Mouse (Mus musculus) neural tube, embryonic 13.5 days (tissue): ENCODE measurements at regions not wholly inside any gene's neighbourhood (a gene's known extent, or its start where the extent isn't known, plus 50 kb on each side); places are given as distances from the start of the nearest gene placed in this dataset.

Experiments
- ATAC-seq: fragments of 200-750 bp; cut with Nextera tagmentation; 2 replicates; pipeline ENCODE4 v1.8.0; 2017; ENCODE audit warnings: low read depth, mild to moderate bottlenecking, moderate TSS enrichment, moderate library complexity
- H3K27ac ChIP-seq: fragments of 300-500 bp; sonication (generic); replicated peaks from 2 replicates; pipeline ENCODE4 v1.5.1; 2015; ENCODE audit warnings: moderate library complexity, mild to moderate bottlenecking, inconsistent platforms
- H3K27me3 ChIP-seq: fragments of 300-500 bp; sonication (generic); 2 replicates; pipeline ENCODE4 v1.6.1; 2015; ENCODE audit warnings: mild to moderate bottlenecking, inconsistent platforms
- H3K36me3 ChIP-seq: fragments of 300-500 bp; sonication (generic); 2 replicates; pipeline ENCODE4 v1.6.1; 2015; ENCODE audit warnings: mild to moderate bottlenecking, inconsistent platforms
- H3K4me1 ChIP-seq: fragments of 300-500 bp; sonication (generic); replicated peaks from 2 replicates; pipeline ENCODE4 v1.6.1; 2015; ENCODE audit warnings: inconsistent platforms
- H3K4me2 ChIP-seq: fragments of 300-500 bp; sonication (generic); 2 replicates; pipeline ENCODE4 v1.6.1; 2015; ENCODE audit warnings: inconsistent platforms, mild to moderate bottlenecking, moderate library complexity
- H3K4me3 ChIP-seq: fragments of 300-500 bp; sonication (generic); 2 replicates; pipeline ENCODE4 v1.5.1; 2015; ENCODE audit warnings: mild to moderate bottlenecking, inconsistent platforms
- H3K9ac ChIP-seq: fragments of 300-500 bp; sonication (generic); 2 replicates; pipeline ENCODE4 v1.6.1; 2015; ENCODE audit warnings: moderate library complexity, mild to moderate bottlenecking, inconsistent platforms
- H3K9me3 ChIP-seq: fragments of 300-500 bp; sonication (generic); 2 replicates; pipeline ENCODE4 v1.6.1; 2016; ENCODE audit warnings: inconsistent platforms
- WGBS: fragments of 180-500 bp; shearing (Covaris S2); methylation state at CpG from one replicate; pipeline ENCODE4 v1.1.7; 2015; 5-methylcytosine and 5-hydroxymethylcytosine counted together

DNA sequence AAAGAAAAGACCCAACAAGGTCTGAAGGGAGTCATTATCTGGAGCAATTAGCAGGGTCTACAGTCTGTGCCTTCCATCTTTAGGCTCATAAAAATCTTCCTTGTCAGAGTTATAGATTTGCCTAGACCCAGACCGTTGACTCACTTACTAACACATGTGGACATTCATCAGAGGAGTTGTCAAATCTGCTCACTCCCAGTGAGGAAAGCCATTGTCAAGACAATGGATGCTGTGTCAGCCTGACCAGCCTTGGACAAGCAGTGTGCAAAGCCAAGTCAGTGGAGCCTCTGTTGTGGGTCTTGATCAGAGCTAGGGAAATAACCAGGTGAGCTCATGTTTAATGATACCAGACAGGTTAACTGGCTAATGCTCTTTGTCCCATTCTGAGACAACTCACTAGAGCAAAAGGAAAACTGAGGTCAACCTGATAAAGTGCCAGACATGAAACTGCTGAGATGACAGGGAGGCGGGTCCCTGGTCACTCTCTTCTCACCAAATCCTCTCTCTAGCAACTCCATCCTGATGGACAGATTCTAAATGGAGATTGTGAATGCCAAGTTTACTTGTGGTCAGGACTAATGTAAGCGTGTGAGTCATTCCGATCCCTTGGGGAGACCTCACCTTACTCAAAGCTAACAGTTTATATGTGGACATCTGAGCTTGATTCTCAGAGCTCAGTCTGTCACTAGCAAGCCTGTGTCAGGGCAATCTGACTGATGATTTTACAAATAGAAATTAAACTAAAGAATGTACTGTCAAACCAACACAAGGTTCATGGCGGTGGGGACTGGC is 320.6 kb upstream of the Gm26657 start:
- H3K4me1 ChIP-seq, result no peaks in the 10 kb centered on the region
- H3K27ac ChIP-seq, result no peak overlapping the region
- ATAC-seq, result no peak
- no peak overlapping the region for H3K9ac ChIP-seq
- no peaks in the 10 kb centered on the region for H3K27me3 ChIP-seq
- no peaks in the 10 kb centered on the region for H3K9me3 ChIP-seq
- WGBS, result 83% methylated on average over 5 of the region's 5 CpGs
- H3K36me3 ChIP-seq, result no peaks in the 10 kb centered on the region
- no peak overlapping the region for H3K4me3 ChIP-seq
- H3K4me2 ChIP-seq, result no peak overlapping the region

GRCm38 (mm10) chr4:56411024-56411636 is 328.7 kb upstream of the Gm26657 start:
- no peaks in the 10 kb centered on the region for H3K9me3 ChIP-seq
- H3K36me3 ChIP-seq, result no peaks in the 10 kb centered on the region
- H3K4me1 ChIP-seq, result no peaks in the 10 kb centered on the region
- no peak overlapping the region for H3K4me2 ChIP-seq
- H3K9ac ChIP-seq, result no peak overlapping the region
- WGBS, result 20% methylated on average over 1 of the region's 1 CpGs
- H3K27ac ChIP-seq, result no peak overlapping the region
- no peaks in the 10 kb centered on the region for H3K27me3 ChIP-seq
- peak; percentile 63 for ATAC-seq
- no peak overlapping the region for H3K4me3 ChIP-seq

DNA sequence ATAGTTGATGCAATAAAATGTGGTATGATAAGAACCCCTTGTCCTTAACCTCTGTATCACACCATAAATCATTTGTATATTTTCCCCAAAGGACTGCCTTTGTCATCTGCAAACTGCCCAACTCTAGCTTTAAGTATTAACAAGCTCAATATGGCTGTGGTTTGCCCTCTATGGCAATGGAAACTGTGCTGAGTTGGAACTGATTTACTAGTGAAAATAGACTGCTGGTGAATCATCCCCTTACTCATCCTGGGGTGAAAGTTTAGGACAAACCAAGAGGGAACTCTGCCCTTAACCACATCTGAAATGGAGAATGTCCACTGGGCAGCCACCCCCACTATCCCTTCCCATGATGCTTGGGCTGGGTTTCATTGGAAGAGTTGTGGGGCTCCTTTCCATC is 346.1 kb upstream of the Gm26657 start:
- no peak for ATAC-seq
- Histone ChIP-seq H3K4me3 (no peak overlapping the region), H3K36me3 (no peaks in the 10 kb centered on the region), H3K4me1 (no peaks in the 10 kb centered on the region), H3K4me2 (no peak overlapping the region), H3K27me3 (no peaks in the 10 kb centered on the region), H3K9ac (no peak overlapping the region), H3K9me3 (no peaks in the 10 kb centered on the region), H3K27ac (no peak overlapping the region)

GRCm38 (mm10) chr4:56387051-56387450 is 352.8 kb upstream of the Gm26657 start:
- Histone ChIP-seq H3K4me1 (no peaks in the 10 kb centered on the region), H3K4me2 (no peak overlapping the region), H3K27me3 (no peaks in the 10 kb centered on the region), H3K9me3 (no peaks in the 10 kb centered on the region), H3K27ac (no peak overlapping the region), H3K9ac (no peak overlapping the region), H3K36me3 (no peaks in the 10 kb centered on the region), H3K4me3 (no peak overlapping the region)
- WGBS, result 67% methylated on average over 3 of the region's 3 CpGs
- ATAC-seq, result no peak

DNA sequence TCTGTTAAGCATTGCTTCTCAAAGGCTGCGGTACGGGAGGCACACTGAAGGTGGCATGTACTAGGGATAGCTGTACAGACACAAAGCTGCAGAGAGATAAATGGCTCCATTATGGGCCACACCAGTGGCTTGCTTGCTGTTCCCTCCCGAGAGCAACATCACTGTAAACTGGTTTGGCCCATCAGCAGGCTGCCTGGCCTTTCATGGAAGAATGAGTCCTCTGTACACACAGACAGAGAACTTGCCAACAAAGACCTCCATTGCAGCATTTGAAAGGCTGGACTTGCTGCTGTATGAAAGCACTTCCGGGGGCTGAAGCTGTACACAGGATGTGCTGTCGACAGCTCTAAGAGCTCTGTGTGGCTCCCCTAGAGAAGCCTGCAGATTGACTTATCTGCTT is 364.1 kb upstream of the Gm26657 start:
- Histone ChIP-seq H3K9ac (no peak overlapping the region), H3K9me3 (no peaks in the 10 kb centered on the region), H3K27ac (no peak overlapping the region), H3K36me3 (no peaks in the 10 kb centered on the region), H3K4me1 (no peaks in the 10 kb centered on the region; the same call in 1 of the 2 replicates), H3K27me3 (no peaks in the 10 kb centered on the region), H3K4me2 (no peak overlapping the region), H3K4me3 (no peak overlapping the region)
- peak; percentile 43; the same call in 1 of the 2 replicates for ATAC-seq
- 33% methylated on average over 5 of the region's 5 CpGs for WGBS

DNA sequence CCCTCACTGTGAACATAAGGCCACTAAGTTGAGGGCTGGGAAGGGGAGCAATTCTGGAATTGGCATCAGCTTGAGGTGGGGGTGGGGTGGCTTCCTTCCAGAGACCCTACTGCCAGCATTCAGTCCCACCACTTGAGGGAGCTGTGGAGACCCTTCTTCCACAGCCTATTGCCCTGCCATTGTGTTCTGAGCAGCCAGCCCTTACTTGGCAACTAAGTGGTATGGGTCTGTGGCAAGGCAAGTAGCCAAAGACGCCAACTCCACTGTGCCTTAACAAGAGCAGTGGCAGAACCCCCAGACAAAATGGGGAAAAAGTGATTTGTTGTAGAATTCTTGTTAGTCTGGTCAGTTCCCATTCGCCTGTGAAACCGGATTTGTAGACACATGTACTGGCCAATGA is 365.4 kb upstream of the Gm26657 start:
- WGBS, result 91% methylated on average over 3 of the region's 3 CpGs
- Histone ChIP-seq H3K4me2 (no peak overlapping the region), H3K36me3 (no peaks in the 10 kb centered on the region), H3K27ac (no peak overlapping the region), H3K9ac (no peak overlapping the region), H3K27me3 (no peaks in the 10 kb centered on the region), H3K4me3 (no peak overlapping the region), H3K4me1 (no peaks in the 10 kb centered on the region; the same call in 1 of the 2 replicates), H3K9me3 (no peaks in the 10 kb centered on the region)
- no peak for ATAC-seq

DNA sequence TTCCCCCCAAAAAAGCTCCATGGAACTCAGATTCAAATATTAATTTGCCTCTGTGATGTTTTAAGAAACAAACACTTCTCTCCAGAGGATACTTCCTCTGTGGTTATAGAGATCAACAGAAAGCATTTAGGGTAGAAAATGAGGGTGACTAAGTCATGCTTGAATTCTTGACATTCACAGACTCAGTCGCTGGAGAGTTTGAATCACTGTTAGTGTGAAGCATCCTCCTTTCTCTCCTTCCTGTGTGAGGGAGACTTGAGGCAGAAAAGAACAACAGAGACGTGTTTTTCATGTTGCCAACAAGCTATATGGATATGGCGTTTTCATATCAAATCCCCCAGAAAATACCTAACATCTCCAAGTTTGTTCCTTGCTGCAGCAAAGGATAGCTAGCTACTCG is 366.1 kb upstream of the Gm26657 start:
- H3K27ac ChIP-seq, result no peak overlapping the region
- ATAC-seq, result no peak
- H3K36me3 ChIP-seq, result no peaks in the 10 kb centered on the region
- no peaks in the 10 kb centered on the region for H3K9me3 ChIP-seq
- no peak overlapping the region for H3K4me3 ChIP-seq
- WGBS, result 88% methylated on average over 4 of the region's 4 CpGs
- no peaks in the 10 kb centered on the region; the same call in 1 of the 2 replicates for H3K4me1 ChIP-seq
- no peaks in the 10 kb centered on the region for H3K27me3 ChIP-seq
- H3K4me2 ChIP-seq, result no peak overlapping the region
- no peak overlapping the region for H3K9ac ChIP-seq

DNA sequence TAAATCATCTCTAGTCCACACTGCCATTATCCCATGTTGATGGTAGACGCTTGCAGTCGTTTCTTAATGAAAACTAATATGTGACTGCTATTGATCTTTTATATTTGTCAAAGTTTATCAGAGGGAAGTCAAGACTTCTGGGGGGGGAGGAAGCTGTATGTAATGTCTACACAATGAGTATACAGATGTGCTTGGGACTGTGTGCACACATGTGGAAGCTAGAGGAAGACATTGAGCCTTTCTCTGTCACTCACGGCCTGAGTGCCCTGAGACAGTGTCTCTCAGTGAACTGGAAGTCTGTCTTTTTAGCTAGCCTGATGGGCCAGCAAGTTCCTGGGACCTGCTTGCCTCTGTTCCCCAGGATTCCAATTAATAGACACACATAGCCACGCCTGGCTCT is 366.7 kb upstream of the Gm26657 start:
- WGBS, result 85% methylated on average over 4 of the region's 4 CpGs
- H3K27ac ChIP-seq, result no peak overlapping the region
- H3K4me2 ChIP-seq, result no peak overlapping the region
- H3K9ac ChIP-seq, result no peak overlapping the region
- H3K36me3 ChIP-seq, result no peaks in the 10 kb centered on the region
- no peaks in the 10 kb centered on the region for H3K27me3 ChIP-seq
- no peaks in the 10 kb centered on the region for H3K9me3 ChIP-seq
- no peak for ATAC-seq
- no peak overlapping the region for H3K4me3 ChIP-seq
- H3K4me1 ChIP-seq, result no peaks in the 10 kb centered on the region; the same call in 1 of the 2 replicates

DNA sequence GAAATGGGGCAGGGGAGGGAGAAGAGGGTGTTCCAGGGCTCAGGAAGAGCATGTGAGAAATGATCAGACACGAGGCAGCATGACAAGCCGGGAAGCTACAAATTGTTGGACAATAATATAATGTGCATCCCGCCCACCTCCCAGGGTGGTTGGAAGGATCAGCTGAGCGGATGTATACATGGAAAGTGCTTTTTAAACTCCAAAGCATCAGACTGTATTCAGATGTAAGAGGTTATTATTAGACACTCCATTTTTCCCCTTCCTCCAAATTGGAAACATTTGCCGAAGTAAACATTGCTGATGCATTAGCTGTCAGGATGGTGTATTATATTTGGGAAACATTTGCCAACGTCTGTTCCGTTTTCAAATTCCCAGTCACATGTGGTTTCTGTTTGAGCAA is 367.2 kb upstream of the Gm26657 start:
- H3K4me1 ChIP-seq, result no peaks in the 10 kb centered on the region; the same call in 1 of the 2 replicates
- H3K9me3 ChIP-seq, result no peaks in the 10 kb centered on the region
- no peak for ATAC-seq
- 81% methylated on average over 7 of the region's 7 CpGs for WGBS
- no peak overlapping the region for H3K9ac ChIP-seq
- no peak overlapping the region for H3K4me2 ChIP-seq
- no peaks in the 10 kb centered on the region for H3K36me3 ChIP-seq
- no peaks in the 10 kb centered on the region for H3K27me3 ChIP-seq
- H3K4me3 ChIP-seq, result no peak overlapping the region
- H3K27ac ChIP-seq, result no peak overlapping the region

GRCm38 (mm10) chr4:56364594-56364993 is 375.3 kb upstream of the Gm26657 start:
- no peak overlapping the region for H3K9ac ChIP-seq
- no peaks in the 10 kb centered on the region for H3K36me3 ChIP-seq
- H3K4me3 ChIP-seq, result no peak overlapping the region
- peaks cover 5% of the 10 kb centered on the region; the same call in 1 of the 2 replicates for H3K4me1 ChIP-seq
- no peaks in the 10 kb centered on the region for H3K27me3 ChIP-seq
- H3K27ac ChIP-seq, result no peak overlapping the region
- no peak overlapping the region for H3K4me2 ChIP-seq
- H3K9me3 ChIP-seq, result no peaks in the 10 kb centered on the region
- ATAC-seq, result no peak
- 80% methylated on average over 6 of the region's 6 CpGs for WGBS

DNA sequence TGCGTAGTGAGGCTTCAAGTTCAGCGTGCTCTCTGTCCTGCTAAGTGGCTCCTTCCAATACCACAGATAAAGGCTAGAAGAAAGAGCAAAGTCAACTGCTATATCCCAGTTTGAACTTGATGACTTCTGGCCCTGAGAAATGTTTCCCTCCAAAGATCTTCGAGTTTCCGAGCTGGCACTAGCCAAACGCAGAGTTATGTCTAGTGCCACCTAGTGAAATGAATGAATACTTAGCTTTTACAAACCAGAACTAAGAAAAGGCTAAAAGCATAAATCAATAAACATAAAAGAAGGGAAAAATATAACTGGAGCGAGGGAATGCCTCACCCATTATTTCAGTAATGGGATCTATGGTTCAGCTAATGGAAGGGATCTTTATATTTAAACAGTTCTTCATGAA is 377.7 kb upstream of the Gm26657 start:
- no peaks in the 10 kb centered on the region for H3K9me3 ChIP-seq
- H3K27ac ChIP-seq, result no peak overlapping the region
- no peaks in the 10 kb centered on the region for H3K27me3 ChIP-seq
- no peak overlapping the region for H3K4me2 ChIP-seq
- no peak overlapping the region for H3K4me3 ChIP-seq
- no peak for ATAC-seq
- 61% methylated on average over 6 of the region's 6 CpGs for WGBS
- no peak overlapping the region for H3K9ac ChIP-seq
- no peaks in the 10 kb centered on the region for H3K36me3 ChIP-seq
- H3K4me1 ChIP-seq, result peaks cover 5% of the 10 kb centered on the region; the same call in 1 of the 2 replicates

GRCm38 (mm10) chr4:56349216-56349615 is 390.7 kb upstream of the Gm26657 start:
- WGBS, result 81% methylated on average over 5 of the region's 5 CpGs

DNA sequence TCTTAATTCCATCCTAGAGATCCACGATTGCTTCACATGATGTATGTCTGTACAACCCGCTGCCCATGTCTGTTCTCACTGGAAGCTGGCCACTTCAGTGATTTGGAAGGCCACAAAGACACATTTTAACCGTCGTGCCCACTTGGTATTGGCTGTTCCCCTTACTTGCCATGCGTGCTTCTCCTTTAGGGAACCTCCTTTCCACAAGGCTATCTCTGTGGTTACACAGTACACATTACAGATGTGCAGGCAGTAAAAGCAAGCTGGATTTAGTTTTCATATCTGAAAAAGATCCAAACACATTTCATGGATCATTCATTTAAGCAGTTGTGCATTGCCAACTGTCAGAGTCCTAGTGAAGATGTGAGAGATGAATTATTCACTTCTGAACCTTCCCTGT is 414.7 kb upstream of the Gm26657 start:
- H3K4me3 ChIP-seq, result no peak overlapping the region
- no peaks in the 10 kb centered on the region for H3K4me1 ChIP-seq
- H3K9me3 ChIP-seq, result no peaks in the 10 kb centered on the region
- no peak overlapping the region for H3K9ac ChIP-seq
- no peaks in the 10 kb centered on the region for H3K27me3 ChIP-seq
- H3K4me2 ChIP-seq, result no peak overlapping the region
- WGBS, result 89% methylated on average over 5 of the region's 5 CpGs
- H3K27ac ChIP-seq, result no peak overlapping the region
- H3K36me3 ChIP-seq, result no peaks in the 10 kb centered on the region
- ATAC-seq, result no peak

More at GRCm38 (mm10) chr4:56349216-56349615, 390.7 kb upstream of the Gm26657 start:
- Histone ChIP-seq H3K4me1 (no peaks in the 10 kb centered on the region), H3K4me2 (no peak overlapping the region), H3K27ac (no peak overlapping the region), H3K36me3 (no peaks in the 10 kb centered on the region), H3K9me3 (no peaks in the 10 kb centered on the region), H3K27me3 (no peaks in the 10 kb centered on the region), H3K9ac (no peak overlapping the region), H3K4me3 (no peak overlapping the region)
- ATAC-seq, result no peak
